Mouse (Mus musculus) ES-E14 (cell line): ENCODE results near the gene Tpk1. TPM values are rescaled to one million over a fixed set of nuclear protein-coding genes. Genes with fewer than 3 reads are reported as not detected.

ENCODE experiments used
- DNase-seq: peaks from one replicate; pipeline ENCODE4 v3.0.0-alpha.2; 2013; ENCODE audit warnings: low read depth, low spot score
- H3K27ac ChIP-seq: 2 replicates; pipeline ENCODE4 v1.5.1; 2012; ENCODE audit warnings: low read depth, mild to moderate bottlenecking, low read length, moderate library complexity, mixed read lengths; ENCODE audit not compliant: poor library complexity, insufficient read depth, severe bottlenecking
- H3K36me3 ChIP-seq: 2 replicates; pipeline ENCODE4 v1.6.1; 2012; ENCODE audit warnings: mild to moderate bottlenecking, low read length, moderate library complexity, mixed read lengths; ENCODE audit not compliant: control insufficient read depth, poor library complexity, insufficient read depth, severe bottlenecking
- H3K4me1 ChIP-seq, 2 experiments: fragments of 150-350 bp in 1 of 2; sonication (generic) in 1 of 2; 2 replicates each; pipeline ENCODE4 v1.6.1; 2012; ENCODE audit warnings: low read length in 2 of 2, mild to moderate bottlenecking in 1 of 2, mixed read lengths in 1 of 2; ENCODE audit not compliant: control insufficient read depth in 2 of 2, insufficient read depth in 2 of 2, poor library complexity in 1 of 2
- H3K4me3 ChIP-seq, 2 experiments: fragments of 150-350 bp in 1 of 2; sonication (generic) in 1 of 2; 2 replicates each; pipeline ENCODE4 v1.5.1; 2012; ENCODE audit warnings: low read length in 2 of 2, low read depth in 1 of 2, mild to moderate bottlenecking in 1 of 2, mixed read lengths in 1 of 2; ENCODE audit not compliant: insufficient read depth in 1 of 2, poor library complexity in 1 of 2, severe bottlenecking in 1 of 2
- H3K9ac ChIP-seq: 2 replicates; pipeline ENCODE4 v1.6.1; 2012; ENCODE audit warnings: low read depth, mild to moderate bottlenecking, low read length, mixed read lengths; ENCODE audit not compliant: poor library complexity, insufficient read depth, severe bottlenecking
- H3K9me3 ChIP-seq: fragments of 150-350 bp; sonication (generic); 2 replicates; pipeline ENCODE4 v1.6.1; 2012; ENCODE audit warnings: low read depth, mild to moderate bottlenecking, low read length; ENCODE audit not compliant: control insufficient read depth, insufficient read depth
- CHD2 ChIP-seq: IDR thresholded peaks from 2 replicates; pipeline ENCODE4 v1.6.1; 2014; ENCODE audit warnings: mild to moderate bottlenecking, low read depth, low read length, inconsistent platforms
- HCFC1 ChIP-seq: IDR thresholded peaks from 2 replicates; pipeline ENCODE4 v1.6.1; 2012; ENCODE audit warnings: low read length, inconsistent platforms, borderline replicate concordance; ENCODE audit not compliant: insufficient read depth
- MAFK ChIP-seq: IDR thresholded peaks from 2 replicates; pipeline ENCODE4 v1.6.1; 2014; ENCODE audit warnings: mild to moderate bottlenecking, low read depth, low read length, inconsistent platforms; ENCODE audit not compliant: insufficient read depth
- ZC3H11A ChIP-seq: IDR thresholded peaks from 2 replicates; pipeline ENCODE4 v1.6.1; 2012; ENCODE audit warnings: low read depth, mild to moderate bottlenecking, inconsistent platforms, low read length, borderline replicate concordance
- ZNF384 ChIP-seq: IDR thresholded peaks from 2 replicates; pipeline ENCODE4 v1.6.1; 2012; ENCODE audit warnings: low read depth, low read length, inconsistent platforms
- in situ Hi-C, 2 experiments: fragments of 600-800 bp; cut with MboI; formaldehyde crosslinking; loops; one replicate each; pipeline ENCODE4 v1.15.1; 2025; ENCODE audit warnings: low sequenced_read_pairs in 2 of 2, inconsistent platforms in 1 of 2; ENCODE audit not compliant: unreplicated experiment in 2 of 2
- total RNA-seq: library from RNA; depleted of rRNA; stranded (reverse); fragments of 300-350 nt; gene quantifications from 2 replicates; pipeline ENCODE4 v1.2.3, GENCODE M21; 2012

The Tpk1 gene
- total RNA-seq, 1 experiment = 13.3 TPM

- Histone ChIP-seq H3K36me3 (no peaks in the 10 kb centered on the region), H3K4me1 (0 out of 4 replicates have a peak, but pooled peaks cover 0 to 3% of the 10 kb centered on the region in 2 experiments), H3K27ac (no peak overlapping the region), H3K9me3 (no peaks in the 10 kb centered on the region), H3K9ac (no peak overlapping the region), H3K4me3 (no peak overlapping the region)
- DNase-seq = no peak
- in situ Hi-C loops = no loop called here
- TF ChIP-seq HCFC1 = no peak
- no peak for TF ChIP-seq ZC3H11A
- no peak for TF ChIP-seq ZNF384
- TF ChIP-seq MAFK = no peak
- no peak for TF ChIP-seq CHD2
Observed at GRCm38 (mm10) chr6:43310071-43310470, 356.0 kb downstream of the Tpk1 start.

GRCm38 (mm10) chr6:43309454-43309853, 356.6 kb downstream of the Tpk1 start, which contains the start of gene Nobox:
Gene Nobox, minus strand, starts transcription at chr6:43309554.
- no peak within 1 kb of the TSS for H3K27ac ChIP-seq
- DNase-seq = no peak
- H3K9me3 ChIP-seq = no peaks in the 10 kb centered on the region
- H3K9ac ChIP-seq = no peak within 1 kb of the TSS
- in situ Hi-C loops = no loop called here
- TF ChIP-seq CHD2 (no peak), ZNF384 (no peak), MAFK (no peak), HCFC1 (no peak), ZC3H11A (no peak)
- H3K36me3 ChIP-seq = no peaks in the 10 kb centered on the region
- H3K4me1 ChIP-seq = 0 out of 4 replicates have a peak, but pooled peaks cover 0 to 3% of the 10 kb centered on the region in 2 experiments
- peak within 1 kb of the TSS; percentile 15 to 20; a peak in 1 of 4 replicates for H3K4me3 ChIP-seq

- no peaks in the 10 kb centered on the region for H3K9me3 ChIP-seq
- peaks cover 0 to 2% of the 10 kb centered on the region in 2 experiments; a peak in 1 of 4 replicates for H3K4me1 ChIP-seq
- no peak overlapping the region for H3K9ac ChIP-seq
- H3K27ac ChIP-seq = no peak overlapping the region
- no peaks in the 10 kb centered on the region for H3K36me3 ChIP-seq
- no peak overlapping the region for H3K4me3 ChIP-seq
- TF ChIP-seq CHD2 (no peak), MAFK (no peak)
- in situ Hi-C loops = no loop called here
- DNase-seq = no peak
Observed at GRCm38 (mm10) chr6:43297508-43297850, 368.6 kb downstream of the Tpk1 start.

GRCm38 (mm10) chr6:43296798-43297507, 369.1 kb downstream of the Tpk1 start:
- peaks cover 0 to 2% of the 10 kb centered on the region in 2 experiments; a peak in 1 of 4 replicates for H3K4me1 ChIP-seq
- H3K36me3 ChIP-seq = no peaks in the 10 kb centered on the region
- H3K27ac ChIP-seq = no peak overlapping the region
- TF ChIP-seq MAFK (no peak), HCFC1 (no peak), ZC3H11A (no peak), CHD2 (no peak), ZNF384 (no peak)
- no peaks in the 10 kb centered on the region for H3K9me3 ChIP-seq
- H3K9ac ChIP-seq = no peak overlapping the region
- DNase-seq = no peak
- no peak overlapping the region for H3K4me3 ChIP-seq
- in situ Hi-C loops = no loop called here
